Mouse (Mus musculus) liver, adult 2 months (tissue): ENCODE results near the gene Cnnm1. TPM values are rescaled to one million over a fixed set of nuclear protein-coding genes. Genes with fewer than 3 reads are reported as not detected.

Source experiments
- DNase-seq: peaks from one replicate; pipeline ENCODE4 v3.0.0-alpha.2; 2011; ENCODE audit warnings: low read depth, low spot score; ENCODE audit errors: extremely low read depth
- H3K27ac ChIP-seq: fragments of 200-500 bp; replicated peaks from 2 replicates; pipeline ENCODE4 v1.5.1; 2012; ENCODE audit warnings: low read depth, mild to moderate bottlenecking, control low read depth, inconsistent platforms, low read length; ENCODE audit not compliant: insufficient read depth
- H3K27me3 ChIP-seq: fragments of 200-500 bp; 2 replicates; pipeline ENCODE4 v1.6.1; 2012; ENCODE audit warnings: mild to moderate bottlenecking, moderate library complexity, low read length, inconsistent platforms; ENCODE audit not compliant: control insufficient read depth, insufficient read depth
- H3K36me3 ChIP-seq: fragments of 200-500 bp; 2 replicates; pipeline ENCODE4 v1.6.1; 2012; ENCODE audit warnings: low read length, inconsistent platforms; ENCODE audit not compliant: control insufficient read depth, insufficient read depth
- H3K4me1 ChIP-seq: fragments of 200-500 bp; 2 replicates; pipeline ENCODE4 v1.6.1; 2011; ENCODE audit warnings: low read length; ENCODE audit not compliant: control insufficient read depth, insufficient read depth
- H3K4me3 ChIP-seq: fragments of 200-500 bp; 2 replicates; pipeline ENCODE4 v1.5.1; 2011; ENCODE audit warnings: low read depth, mild to moderate bottlenecking, control low read depth, low read length, moderate library complexity; ENCODE audit not compliant: insufficient read depth
- H3K79me2 ChIP-seq: fragments of 200-500 bp; 2 replicates; pipeline ENCODE4 v1.6.1; 2012; ENCODE audit warnings: inconsistent platforms, mild to moderate bottlenecking, low read length, moderate library complexity; ENCODE audit not compliant: control insufficient read depth, insufficient read depth
- H3K9ac ChIP-seq: fragments of 200-500 bp; 2 replicates; pipeline ENCODE4 v1.6.1; 2012; ENCODE audit warnings: low read depth, mild to moderate bottlenecking, control low read depth, inconsistent platforms, low read length
- CTCF ChIP-seq: fragments of 200-500 bp; IDR thresholded peaks from 2 replicates; pipeline ENCODE4 v1.5.1; 2011; ENCODE audit warnings: low read depth, low read length, control low read depth
- POLR2A ChIP-seq: fragments of 200-500 bp; IDR thresholded peaks from 2 replicates; pipeline ENCODE4 v1.6.1; 2011; ENCODE audit warnings: low read length, control low read depth; ENCODE audit not compliant: insufficient read depth; ENCODE audit errors: extremely low read depth
- WGBS: fragments of 180-500 bp; shearing (Covaris S2); methylation state at CpG from one replicate; pipeline ENCODE4 v1.1.7; 2018; 5-methylcytosine and 5-hydroxymethylcytosine counted together
- polyA plus RNA-seq: library from polyadenylated mRNA; depleted of rRNA; stranded (reverse); fragments of >200 nt; gene quantifications from 2 replicates; pipeline ENCODE4 v1.2.3, GENCODE M21; 2012; rRNA removed
- total RNA-seq: library from RNA; depleted of rRNA; stranded (reverse); fragments of >200 nt; gene quantifications from 2 replicates; pipeline ENCODE4 v1.2.3, GENCODE M21; 2014; rRNA removed

Cnnm1 gene
- total and polyA plus RNA-seq, 2 experiments, result 0.11 to 0.18 TPM

DNA sequence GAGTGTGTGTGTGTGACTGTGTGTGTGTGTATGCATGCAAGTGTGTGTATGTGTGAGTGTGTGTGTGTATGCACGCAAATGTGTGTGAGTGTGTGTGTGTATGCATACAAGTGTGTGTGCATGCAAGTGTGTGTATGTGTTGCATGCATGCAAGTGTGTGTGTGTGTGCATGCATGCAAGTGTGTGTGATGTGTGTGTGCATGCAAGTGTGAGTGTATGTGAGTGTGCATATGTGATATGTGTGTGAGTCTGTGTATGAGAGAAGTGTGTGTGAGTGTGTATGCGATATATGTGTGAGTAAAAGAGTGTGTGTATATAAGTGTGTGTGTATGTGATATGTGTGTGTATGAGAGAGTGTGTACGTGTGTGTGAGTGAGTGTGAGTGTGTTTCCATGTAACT lies 95.1 kb downstream of the Cnnm1 start:
- H3K27ac ChIP-seq, result no peak overlapping the region
- 92% methylated on average over 3 of the region's 3 CpGs for WGBS
- H3K27me3 ChIP-seq, result no peaks in the 10 kb centered on the region; the same call in 1 of the 2 replicates

DNA sequence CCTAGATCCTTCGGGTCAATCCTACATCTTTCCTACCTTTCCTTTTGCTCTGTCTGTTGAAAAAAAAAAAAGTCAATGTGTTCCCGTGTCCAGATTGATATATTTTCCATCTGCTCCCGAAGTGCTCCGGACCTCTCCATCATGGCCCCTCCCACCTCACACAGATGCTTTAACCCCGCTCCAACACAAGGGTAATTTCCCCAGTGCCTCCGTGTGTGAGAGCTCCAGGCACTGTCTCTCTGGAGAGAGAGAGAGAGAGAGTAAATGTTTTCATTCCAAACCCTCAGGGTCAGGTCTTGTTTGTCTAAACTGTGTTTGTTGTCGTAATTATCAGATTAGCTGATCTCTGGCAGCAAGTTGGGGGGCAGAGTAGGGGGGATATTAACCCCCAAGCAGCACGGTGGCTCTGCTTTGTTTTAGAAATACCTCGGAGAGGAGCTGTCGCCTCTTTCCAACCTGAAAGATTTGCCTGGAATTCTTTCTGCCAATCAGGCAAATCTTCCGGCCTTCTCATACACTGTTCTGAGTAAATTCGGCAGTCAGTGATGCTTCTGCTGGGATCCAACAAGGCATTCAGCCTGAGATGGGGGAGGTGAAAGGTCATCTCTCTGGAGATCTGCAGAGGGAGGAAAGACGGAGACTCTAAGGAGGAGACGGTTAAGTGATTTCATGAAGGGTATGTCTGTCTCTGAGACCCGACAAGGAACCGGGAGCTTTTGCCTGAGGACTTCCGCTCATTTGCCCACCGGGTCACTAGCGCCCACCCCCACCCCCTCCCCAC lies 106.3 kb downstream of the Cnnm1 start:
- no peak overlapping the region for H3K9ac ChIP-seq
- whole genome bisulfite sequencing, result 7% methylated on average over 19 of the region's 19 CpGs
- no peaks in the 10 kb centered on the region for H3K79me2 ChIP-seq
- no peak for DNase-seq
- peaks cover 14% of the 10 kb centered on the region; the same call in 1 of the 2 replicates for H3K27me3 ChIP-seq
- no peak overlapping the region for H3K4me3 ChIP-seq
- H3K36me3 ChIP-seq, result no peaks in the 10 kb centered on the region
- no peak for TF ChIP-seq POLR2A
- TF ChIP-seq CTCF, result no peak
- H3K4me1 ChIP-seq, result no peaks in the 10 kb centered on the region
- H3K27ac ChIP-seq, result no peak overlapping the region

More for the DNA sequence above, 95.1 kb downstream of the Cnnm1 start:
- H3K79me2 ChIP-seq, result no peaks in the 10 kb centered on the region
- no peaks in the 10 kb centered on the region for H3K36me3 ChIP-seq
- DNase-seq, result no peak
- H3K4me1 ChIP-seq, result peaks cover 2% of the 10 kb centered on the region; the same call in 1 of the 2 replicates
- H3K4me3 ChIP-seq, result no peak overlapping the region
- no peak overlapping the region for H3K9ac ChIP-seq
- TF ChIP-seq POLR2A, result no peak
- no peak for TF ChIP-seq CTCF

Other genes with a start within 250 kb of the Cnnm1 start
- not detected in 2 replicates for gene Hpse2, start 52.1 kb upstream of the Cnnm1 start, total RNA-seq
- not detected in 2 replicates for gene Hpse2, start 52.1 kb upstream of the Cnnm1 start, polyA plus RNA-seq
- gene Got1, start 84.2 kb downstream of the Cnnm1 start, total RNA-seq, result 206 and 278 TPM in 2 replicates
- 272 and 286 TPM in 2 replicates for gene Got1, start 84.2 kb downstream of the Cnnm1 start, polyA plus RNA-seq
- gene Nkx2-3, start 171.9 kb downstream of the Cnnm1 start, total RNA-seq, result not detected in 2 replicates
- 0.05 TPM in 1 of 2 replicates, not detected in the other for gene Nkx2-3, start 171.9 kb downstream of the Cnnm1 start, polyA plus RNA-seq
- gene Slc25a28, start 234.4 kb downstream of the Cnnm1 start, total RNA-seq, result 18.2 and 20.5 TPM in 2 replicates
- gene Slc25a28, start 234.4 kb downstream of the Cnnm1 start, polyA plus RNA-seq, result 33.9 and 43.0 TPM in 2 replicates
- gene Entpd7, start 249.2 kb downstream of the Cnnm1 start, total RNA-seq, result 1.5 TPM in 2 replicates
- gene Entpd7, start 249.2 kb downstream of the Cnnm1 start, polyA plus RNA-seq, result 2.0 TPM in 2 replicates